Mouse (Mus musculus) erythroblast, adult 5-6 weeks (primary cell): Measurements from ENCODE around the gene Gm8922. TPM values are rescaled to one million over a fixed set of nuclear protein-coding genes. Genes with fewer than 3 reads are reported as not detected.
"Not testable (repeated sequence)": the region's sequence is repeated elsewhere in the genome, so short reads cannot be mapped to it uniquely, and the experiment has no call there.

Experiments
- ATAC-seq: replicated peaks from 2 replicates; pipeline ENCODE4 v1.8.0; 2016; ENCODE audit warnings: moderate number of reproducible peaks, mild to moderate bottlenecking, moderate TSS enrichment, inconsistent platforms; ENCODE audit not compliant: poor library complexity, low FRiP score, severe bottlenecking
- total RNA-seq, 2 experiments: library from RNA; stranded (forward) in 1 of 2; stranded (reverse) in 1 of 2; fragments of 150-400 nt in 1 of 2; fragments of 200-764, 138-1000 nt in 1 of 2; gene quantifications; 2 replicates each; pipeline versions ENCODE4 v1.2.3 to v1.2.4; 2015 to 2017; ENCODE audit warnings: low replicate concordance in 2 of 2

Gm8922 gene
- total RNA-seq (2015; ENCODE audit: low replicate concordance) (not detected in 2 replicates), total RNA-seq (2017; ENCODE audit: low replicate concordance) (not detected in 2 replicates)

GRCm38 (mm10) chr5:11681659-11682058, at the start of gene Gm8922:
TSS of gene Gm8922 (plus strand) at chr5:11681959.
- ATAC-seq: not testable (repeated sequence)

Other genes starting within 250 kb of the Gm8922 start
- not detected in 2 replicates for gene Gm8906, start 179.3 kb upstream of the Gm8922 start, total RNA-seq (2015; ENCODE audit: low replicate concordance)
- gene Gm8906, start 179.3 kb upstream of the Gm8922 start, total RNA-seq (2017; ENCODE audit: low replicate concordance): not detected in 2 replicates
- not detected in 2 replicates for gene Gm6460, start 87.0 kb upstream of the Gm8922 start, total RNA-seq (2015; ENCODE audit: low replicate concordance)
- gene Gm6460, start 87.0 kb upstream of the Gm8922 start, total RNA-seq (2017; ENCODE audit: low replicate concordance): not detected in 2 replicates
- not detected in 2 replicates for gene Gm8926, start 88.6 kb downstream of the Gm8922 start, total RNA-seq (2015; ENCODE audit: low replicate concordance)
- not detected in 2 replicates for gene Gm8926, start 88.6 kb downstream of the Gm8922 start, total RNA-seq (2017; ENCODE audit: low replicate concordance)
- gene Gm6465, start 163.6 kb downstream of the Gm8922 start, total RNA-seq (2015; ENCODE audit: low replicate concordance): not detected in 2 replicates
- not detected in 2 replicates for gene Gm6465, start 163.6 kb downstream of the Gm8922 start, total RNA-seq (2017; ENCODE audit: low replicate concordance)
- gene 4933402N22Rik, start 236.1 kb downstream of the Gm8922 start, total RNA-seq (2015; ENCODE audit: low replicate concordance): not detected in 2 replicates
- not detected in 2 replicates for gene 4933402N22Rik, start 236.1 kb downstream of the Gm8922 start, total RNA-seq (2017; ENCODE audit: low replicate concordance)